Mouse (Mus musculus) stomach, postnatal 0 days (tissue): Measurements from ENCODE around the gene Sema6d. TPM values are rescaled to one million over a fixed set of nuclear protein-coding genes. Genes with fewer than 3 reads are reported as not detected.
"Not testable (repeated sequence)": the region's sequence is repeated elsewhere in the genome, so short reads cannot be mapped to it uniquely, and the experiment has no call there.

Experiments used
- ATAC-seq: fragments of 200-750 bp; cut with Nextera tagmentation; 2 replicates; pipeline ENCODE4 v1.8.0; 2017; ENCODE audit not compliant: low FRiP score, low TSS enrichment
- DNase-seq: peaks from one replicate; pipeline ENCODE4 v3.0.0-alpha.2; 2016; ENCODE audit warnings: low spot score
- H3K27ac ChIP-seq: fragments of 300-500 bp; sonication (generic); replicated peaks from 2 replicates; pipeline ENCODE4 v1.5.1; 2014; ENCODE audit warnings: mild to moderate bottlenecking, control low read depth
- H3K27me3 ChIP-seq: fragments of 300-500 bp; sonication (generic); 2 replicates; pipeline ENCODE4 v1.6.1; 2014; ENCODE audit warnings: low read length; ENCODE audit not compliant: control insufficient read depth, insufficient read depth
- H3K36me3 ChIP-seq: fragments of 300-500 bp; sonication (generic); 2 replicates; pipeline ENCODE4 v1.6.1; 2014; ENCODE audit warnings: low read length, mixed read lengths; ENCODE audit not compliant: control insufficient read depth, insufficient read depth
- H3K4me1 ChIP-seq: fragments of 300-500 bp; sonication (generic); replicated peaks from 2 replicates; pipeline ENCODE4 v1.6.1; 2014; ENCODE audit warnings: antibody characterized with exemption; ENCODE audit not compliant: control insufficient read depth, insufficient read depth
- H3K4me2 ChIP-seq: fragments of 300-500 bp; sonication (generic); replicated peaks from 2 replicates; pipeline ENCODE4 v1.6.1; 2014; ENCODE audit warnings: low read depth, mild to moderate bottlenecking, control low read depth, moderate library complexity
- H3K4me3 ChIP-seq: fragments of 300-500 bp; sonication (generic); 2 replicates; pipeline ENCODE4 v1.5.1; 2014; ENCODE audit warnings: low read depth, low read length, control low read depth
- H3K9ac ChIP-seq: fragments of 300-500 bp; sonication (generic); 2 replicates; pipeline ENCODE4 v1.6.1; 2014; ENCODE audit warnings: mild to moderate bottlenecking, low read length, control low read depth, mixed read lengths
- H3K9me3 ChIP-seq: fragments of 300-500 bp; sonication (generic); 2 replicates; pipeline ENCODE4 v1.6.1; 2016; ENCODE audit warnings: low read length; ENCODE audit not compliant: control insufficient read depth
- CTCF ChIP-seq: IDR thresholded peaks from 2 replicates; pipeline ENCODE4 v1.5.1; 2016; ENCODE audit warnings: antibody characterized with exemption, low read depth, mild to moderate bottlenecking, moderate library complexity
- EP300 ChIP-seq: optimal IDR thresholded peaks from 2 replicates; pipeline ENCODE3; 2016; ENCODE audit warnings: antibody characterized with exemption
- WGBS: fragments of 180-500 bp; shearing (Covaris S2); extraction: QIAGEN DNeasy Blood & Tissue Kit; methylation state at CpG from one replicate; pipeline ENCODE4 v1.1.7; 2014; 5-methylcytosine and 5-hydroxymethylcytosine counted together
- polyA plus RNA-seq: library from polyadenylated mRNA; unstranded; fragments of >200 nt; fragmentation: Nextera tagmentation; extraction: Ambion mirVana; gene quantifications from 2 replicates; pipeline ENCODE4 v1.2.1, GENCODE M21; 2015

Gene Sema6d
- polyA plus RNA-seq, 1 experiment from 2014 or later = 2.1 TPM

DNA sequence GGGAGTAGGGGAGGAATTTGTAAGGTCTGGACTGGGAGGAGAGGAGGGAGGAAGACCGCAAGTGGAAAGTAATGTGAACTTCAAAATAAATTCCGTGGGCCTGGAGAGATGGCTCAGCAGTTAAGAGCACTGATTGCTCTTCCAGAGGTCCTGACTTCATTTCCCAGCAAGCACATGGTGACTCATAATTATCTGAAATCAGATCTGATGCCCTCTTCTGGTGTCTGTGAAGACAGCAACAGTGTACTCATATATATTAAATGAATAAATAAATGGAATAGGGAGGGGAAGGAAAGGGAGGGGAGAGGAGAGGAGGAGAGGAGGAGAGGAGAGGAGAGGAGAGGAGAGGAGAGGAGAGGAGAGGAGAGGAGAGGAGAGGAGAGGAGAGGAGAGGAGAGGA lies 244.9 kb downstream of the Sema6d start:
- H3K27ac ChIP-seq, H3K27me3 ChIP-seq, ATAC-seq, H3K4me2 ChIP-seq, H3K36me3 ChIP-seq, H3K4me3 ChIP-seq, DNase-seq, H3K4me1 ChIP-seq, H3K9me3 ChIP-seq, H3K9ac ChIP-seq: not testable (repeated sequence)
- whole genome bisulfite sequencing = 65% methylated on average over 2 of the region's 2 CpGs
- TF ChIP-seq CTCF = peak; percentile 48

GRCm38 (mm10) chr2:124338296-124338695 lies 248.5 kb downstream of the Sema6d start:
- H3K4me1 ChIP-seq = no peaks in the 10 kb centered on the region
- no peak for DNase-seq
- no peaks in the 10 kb centered on the region for H3K27me3 ChIP-seq
- H3K9me3 ChIP-seq = no peaks in the 10 kb centered on the region
- ATAC-seq = no peak
- TF ChIP-seq CTCF (no peak), EP300 (no peak)
- WGBS = 76% methylated on average over 6 of the region's 6 CpGs
- no peaks in the 10 kb centered on the region for H3K36me3 ChIP-seq
- H3K27ac ChIP-seq = no peak overlapping the region
- H3K9ac ChIP-seq = no peak overlapping the region
- H3K4me2 ChIP-seq = no peak overlapping the region
- H3K4me3 ChIP-seq = no peak overlapping the region

GRCm38 (mm10) chr2:124354191-124354590 lies 264.4 kb downstream of the Sema6d start:
- H3K4me3 ChIP-seq = no peak overlapping the region
- no peak overlapping the region for H3K9ac ChIP-seq
- ATAC-seq (no peak), DNase-seq (no peak)
- no peak overlapping the region for H3K4me2 ChIP-seq
- no peaks in the 10 kb centered on the region for H3K36me3 ChIP-seq
- no peak overlapping the region for H3K27ac ChIP-seq
- H3K9me3 ChIP-seq = no peaks in the 10 kb centered on the region
- TF ChIP-seq EP300 (no peak), CTCF (no peak)
- H3K27me3 ChIP-seq = no peaks in the 10 kb centered on the region
- no peaks in the 10 kb centered on the region for H3K4me1 ChIP-seq
- WGBS = 46% methylated on average over 2 of the region's 2 CpGs

DNA sequence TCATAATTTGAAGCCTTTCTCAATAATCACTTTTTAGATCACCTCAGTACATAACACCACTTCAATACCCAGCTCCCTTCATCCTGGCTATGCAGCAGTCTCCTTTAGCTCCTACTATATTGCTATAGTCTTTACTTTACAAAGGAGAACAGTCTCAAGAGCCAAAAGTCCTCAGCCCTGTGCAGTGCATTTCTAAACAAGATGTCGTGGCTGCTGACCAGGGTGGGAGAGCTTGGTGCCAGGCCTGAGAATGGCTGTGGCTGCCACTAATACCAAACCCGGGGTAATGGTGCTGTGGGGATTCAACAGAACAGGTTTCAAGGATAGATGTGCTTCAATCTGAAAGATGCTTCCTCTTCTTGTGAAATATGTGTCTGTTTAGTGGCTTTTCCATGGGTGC lies 264.9 kb downstream of the Sema6d start:
- WGBS = 60% methylated on average over 2 of the region's 2 CpGs
- ATAC-seq = no peak
- H3K27ac ChIP-seq = no peak overlapping the region
- DNase-seq = no peak
- no peaks in the 10 kb centered on the region for H3K27me3 ChIP-seq
- no peak overlapping the region for H3K4me3 ChIP-seq
- no peaks in the 10 kb centered on the region for H3K4me1 ChIP-seq
- H3K9me3 ChIP-seq = no peaks in the 10 kb centered on the region
- H3K36me3 ChIP-seq = no peaks in the 10 kb centered on the region
- no peak overlapping the region for H3K9ac ChIP-seq
- TF ChIP-seq CTCF = no peak
- TF ChIP-seq EP300 = no peak
- no peak overlapping the region for H3K4me2 ChIP-seq

- Histone ChIP-seq H3K36me3 (no peaks in the 10 kb centered on the region), H3K9ac (no peak overlapping the region), H3K4me2 (no peak overlapping the region), H3K27me3 (no peaks in the 10 kb centered on the region), H3K27ac (no peak overlapping the region), H3K4me3 (no peak overlapping the region), H3K9me3 (no peaks in the 10 kb centered on the region), H3K4me1 (no peaks in the 10 kb centered on the region)
- ATAC-seq (no peak), DNase-seq (no peak)
- TF ChIP-seq EP300 (no peak), CTCF (no peak)
- 47% methylated on average over 1 of the region's 1 CpGs for WGBS
These were observed 279.5 kb downstream of the Sema6d start for GRCm38 (mm10) chr2:124369291-124369690.

- no peak overlapping the region for H3K4me2 ChIP-seq
- WGBS = 28% methylated on average over 2 of the region's 2 CpGs
- no peaks in the 10 kb centered on the region for H3K9me3 ChIP-seq
- TF ChIP-seq CTCF = no peak
- TF ChIP-seq EP300 = no peak
- H3K27me3 ChIP-seq = no peaks in the 10 kb centered on the region
- H3K4me1 ChIP-seq = no peaks in the 10 kb centered on the region
- H3K36me3 ChIP-seq = no peaks in the 10 kb centered on the region
- H3K27ac ChIP-seq = no peak overlapping the region
- DNase-seq = peak; percentile 16
- no peak overlapping the region for H3K9ac ChIP-seq
- no peak for ATAC-seq
- H3K4me3 ChIP-seq = no peak overlapping the region
These were observed 280.2 kb downstream of the Sema6d start for GRCm38 (mm10) chr2:124369991-124370390.
